Mouse (Mus musculus) neural tube, embryonic 13.5 days (tissue): Measurements from ENCODE around the gene Rogdi. TPM values are rescaled to one million over a fixed set of nuclear protein-coding genes. Genes with fewer than 3 reads are reported as not detected.

Source experiments
- ATAC-seq: fragments of 200-750 bp; cut with Nextera tagmentation; 2 replicates; pipeline ENCODE4 v1.8.0; 2017; ENCODE audit warnings: low read depth, mild to moderate bottlenecking, moderate TSS enrichment, moderate library complexity
- H3K27ac ChIP-seq: fragments of 300-500 bp; sonication (generic); replicated peaks from 2 replicates; pipeline ENCODE4 v1.5.1; 2015; ENCODE audit warnings: moderate library complexity, mild to moderate bottlenecking, inconsistent platforms
- H3K27me3 ChIP-seq: fragments of 300-500 bp; sonication (generic); 2 replicates; pipeline ENCODE4 v1.6.1; 2015; ENCODE audit warnings: mild to moderate bottlenecking, inconsistent platforms
- H3K36me3 ChIP-seq: fragments of 300-500 bp; sonication (generic); 2 replicates; pipeline ENCODE4 v1.6.1; 2015; ENCODE audit warnings: mild to moderate bottlenecking, inconsistent platforms
- H3K4me1 ChIP-seq: fragments of 300-500 bp; sonication (generic); replicated peaks from 2 replicates; pipeline ENCODE4 v1.6.1; 2015; ENCODE audit warnings: inconsistent platforms
- H3K4me2 ChIP-seq: fragments of 300-500 bp; sonication (generic); 2 replicates; pipeline ENCODE4 v1.6.1; 2015; ENCODE audit warnings: inconsistent platforms, mild to moderate bottlenecking, moderate library complexity
- H3K4me3 ChIP-seq: fragments of 300-500 bp; sonication (generic); 2 replicates; pipeline ENCODE4 v1.5.1; 2015; ENCODE audit warnings: mild to moderate bottlenecking, inconsistent platforms
- H3K9ac ChIP-seq: fragments of 300-500 bp; sonication (generic); 2 replicates; pipeline ENCODE4 v1.6.1; 2015; ENCODE audit warnings: moderate library complexity, mild to moderate bottlenecking, inconsistent platforms
- H3K9me3 ChIP-seq: fragments of 300-500 bp; sonication (generic); 2 replicates; pipeline ENCODE4 v1.6.1; 2016; ENCODE audit warnings: inconsistent platforms
- WGBS: fragments of 180-500 bp; shearing (Covaris S2); methylation state at CpG from one replicate; pipeline ENCODE4 v1.1.7; 2015; 5-methylcytosine and 5-hydroxymethylcytosine counted together
- polyA plus RNA-seq: library from polyadenylated mRNA; unstranded; fragments of >200 nt; fragmentation: Nextera tagmentation; extraction: Ambion mirVana; gene quantifications from 2 replicates; pipeline ENCODE4 v1.2.1, GENCODE M21; 2015

Rogdi gene
- polyA plus RNA-seq, 1 experiment from 2014 or later: 171 TPM

DNA sequence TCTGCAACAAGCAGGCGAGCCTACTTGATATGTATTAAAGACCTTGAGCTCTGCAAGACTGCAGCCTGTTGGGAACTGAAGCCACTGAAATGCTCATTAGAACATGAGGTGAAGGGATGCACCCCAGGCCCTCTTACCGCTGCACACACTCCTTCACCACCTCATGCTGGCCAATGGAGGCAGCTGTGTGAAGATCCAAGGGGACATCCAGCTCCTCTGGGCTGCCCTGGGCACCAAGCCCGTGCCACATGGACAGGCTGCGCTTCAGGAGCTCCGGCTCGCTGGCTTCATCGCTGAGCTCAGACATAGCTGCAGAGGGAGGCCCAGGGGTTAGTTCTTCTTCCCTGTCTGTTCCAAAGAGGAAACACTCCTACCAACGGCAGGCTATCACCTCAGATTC is 53.1 kb downstream of the Rogdi start:
- peaks cover 35% of the 10 kb centered on the region for H3K36me3 ChIP-seq

More for the DNA sequence above, 53.1 kb downstream of the Rogdi start:
- Histone ChIP-seq H3K27ac (no peak overlapping the region), H3K9ac (no peak overlapping the region; the same call in 1 of the 2 replicates), H3K27me3 (no peaks in the 10 kb centered on the region), H3K9me3 (no peaks in the 10 kb centered on the region), H3K4me3 (no peak overlapping the region), H3K4me1 (peaks cover 22% of the 10 kb centered on the region), H3K4me2 (no peak overlapping the region)
- WGBS: 88% methylated on average over 8 of the region's 8 CpGs
- ATAC-seq: no peak

Other genes with a start within 250 kb of the Rogdi start
- 100 and 109 TPM in 2 replicates for gene Cdip1, start 223.3 kb downstream of the Rogdi start, polyA plus RNA-seq
- 0.42 and 0.52 TPM in 2 replicates for gene 4930562C15Rik, start 178.1 kb downstream of the Rogdi start, polyA plus RNA-seq
- gene Ubald1, start 133.2 kb downstream of the Rogdi start, polyA plus RNA-seq: 54.4 and 66.3 TPM in 2 replicates
- 105 and 110 TPM in 2 replicates for gene Mgrn1, start 127.3 kb downstream of the Rogdi start, polyA plus RNA-seq
- 134 and 143 TPM in 2 replicates for gene Nudt16l1, start 74.8 kb downstream of the Rogdi start, polyA plus RNA-seq
- 64.0 and 67.0 TPM in 2 replicates for gene Anks3, start 49.3 kb downstream of the Rogdi start, polyA plus RNA-seq
- gene Sept12, start 15.7 kb downstream of the Rogdi start, polyA plus RNA-seq: not detected in 2 replicates
- gene Smim22, start 6.3 kb downstream of the Rogdi start, polyA plus RNA-seq: 2.5 TPM in 1 of 2 replicates, not detected in the other
- 193 and 194 TPM in 2 replicates for gene Glyr1, start 36.3 kb upstream of the Rogdi start, polyA plus RNA-seq
- 16.0 and 16.6 TPM in 2 replicates for gene Ubn1, start 36.5 kb upstream of the Rogdi start, polyA plus RNA-seq
- 0.18 and 0.39 TPM in 2 replicates for gene Ppl, start 118.9 kb upstream of the Rogdi start, polyA plus RNA-seq
- 0.54 and 0.63 TPM in 2 replicates for gene Sec14l5, start 133.6 kb upstream of the Rogdi start, polyA plus RNA-seq
- gene Nagpa, start 190.5 kb upstream of the Rogdi start, polyA plus RNA-seq: 11.0 and 11.9 TPM in 2 replicates
- gene AU021092, start 208.7 kb upstream of the Rogdi start, polyA plus RNA-seq: 9.9 and 10.9 TPM in 2 replicates
- 35.2 and 36.6 TPM in 2 replicates for gene Alg1, start 220.1 kb upstream of the Rogdi start, polyA plus RNA-seq
- gene Eef2kmt, start 242.4 kb upstream of the Rogdi start, polyA plus RNA-seq: 5.5 and 8.8 TPM in 2 replicates